Mouse (Mus musculus): ENCODE measurements at regions not wholly inside any gene's neighbourhood (a gene's known extent, or its start where the extent isn't known, plus 50 kb on each side); places are given as distances from the start of the nearest gene placed in this dataset.

DNA sequence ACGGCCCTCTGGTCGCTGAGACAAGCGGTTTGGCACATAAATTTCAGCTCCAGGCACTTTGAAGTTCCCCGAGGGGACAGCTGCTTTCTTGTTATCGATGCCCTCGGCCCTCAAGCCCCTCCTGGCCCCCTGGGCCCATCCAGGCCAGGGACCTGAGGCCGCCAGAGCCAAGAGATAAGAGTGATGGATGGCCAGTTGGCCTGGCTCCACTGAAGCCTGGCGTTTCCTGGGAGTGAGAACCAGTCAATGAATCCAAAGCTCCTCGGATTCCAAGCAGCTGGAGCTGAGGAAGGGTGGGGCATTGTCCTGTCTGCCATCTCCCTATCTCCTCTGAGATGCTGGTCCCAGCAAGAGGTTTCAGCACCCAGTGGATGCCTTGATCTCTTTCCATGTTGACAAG, 71.6 kb upstream of the Hand1 start:
- DNase-seq (ENCODE audit: low spot score in 2 of 2) = no peak

DNA sequence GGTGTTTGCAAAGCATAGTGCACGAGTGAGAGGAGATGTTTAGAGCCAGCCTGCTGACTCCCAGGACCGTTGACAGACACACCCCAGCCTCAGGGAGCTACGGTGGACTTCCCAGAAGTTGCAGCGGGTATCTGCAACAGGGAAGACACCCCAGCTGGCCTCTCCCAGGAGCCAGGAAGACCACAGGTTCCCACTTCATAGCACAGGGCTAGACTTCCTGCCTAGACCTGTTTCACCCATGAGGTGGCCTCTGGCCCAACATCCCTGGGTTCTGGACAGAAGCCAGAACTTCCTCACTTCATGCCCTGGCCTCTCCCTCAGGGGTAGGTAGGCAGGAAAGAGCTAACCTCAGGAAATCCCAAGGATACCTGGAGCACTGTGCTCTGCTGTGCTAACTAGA, 66.7 kb upstream of the Hand1 start:
- DNase-seq (ENCODE audit: low spot score in 2 of 2) = no peak

GRCm38 (mm10) chr11:57895497-57895896, 62.9 kb upstream of the Hand1 start:
- DNase-seq (ENCODE audit: low spot score in 2 of 2) = no peak

DNA sequence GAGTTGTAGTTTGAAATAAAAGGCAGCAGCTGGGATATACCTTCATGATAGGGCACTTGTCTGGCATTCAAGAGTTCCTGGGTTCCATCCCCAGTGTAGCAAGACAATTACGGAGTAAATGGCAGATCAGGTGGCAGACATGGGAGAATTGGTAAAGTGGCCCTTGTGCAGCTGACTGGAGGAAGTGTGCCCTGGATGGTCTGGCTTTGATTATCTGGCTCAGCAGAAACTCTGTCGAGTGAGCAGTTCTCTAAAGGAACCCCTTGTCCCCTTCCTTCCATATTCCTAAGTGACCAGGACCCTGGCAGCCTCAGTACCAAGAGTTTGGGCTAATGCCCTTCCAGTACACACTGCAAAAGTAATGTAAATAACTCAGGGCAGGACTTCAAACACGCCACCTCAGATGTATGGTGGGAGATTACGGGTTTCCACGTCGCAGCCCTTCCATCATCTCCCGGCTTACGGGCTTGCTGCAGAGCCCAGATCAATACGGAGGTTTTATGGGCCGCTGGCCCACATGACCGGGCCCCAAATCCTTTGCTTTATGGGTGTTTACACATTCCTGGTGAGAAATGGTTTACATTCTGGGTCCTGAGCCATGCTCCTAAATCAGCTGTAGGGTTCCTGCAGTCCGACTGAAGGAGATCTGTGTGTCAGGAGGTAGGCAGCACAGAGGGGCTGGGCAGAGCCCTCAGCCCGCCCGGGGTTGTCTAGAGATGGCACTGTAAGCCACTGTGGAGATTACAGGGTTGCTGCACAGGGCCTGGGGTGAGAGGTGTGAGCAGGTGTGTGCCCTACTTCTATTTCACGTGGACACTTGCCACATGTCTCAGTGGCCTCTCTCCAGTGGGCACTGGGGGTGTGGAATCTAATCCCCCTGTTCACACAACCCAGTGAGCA, 50.4 kb upstream of the Hand1 start:
- DNase-seq (ENCODE audit: low spot score in 2 of 2) = no peak

Measured in urinary bladder, adult 18-20 months (tissue).